Mouse (Mus musculus) gastrocnemius, postnatal 25 days (tissue): ENCODE measurements around the gene Cnn1. TPM values are rescaled to one million over a fixed set of nuclear protein-coding genes. Genes with fewer than 3 reads are reported as not detected.
"Not testable (repeated sequence)": the region's sequence is repeated elsewhere in the genome, so short reads cannot be mapped to it uniquely, and the experiment has no call there.

Source experiments
- DNase-seq: peaks from one replicate; pipeline ENCODE4 v3.0.0; 2022
- total RNA-seq, 2 experiments: library from RNA; stranded (reverse); gene quantifications; 1 replicate in 1 of 2; 2 replicates in 1 of 2; pipeline ENCODE4 v1.2.3; 2021

Gene Cnn1
- total RNA-seq, 2 experiments from 2014 or later, result 4.2 to 8.1 TPM

- DNase-seq, result not testable (repeated sequence)
Measured at GRCm38 (mm10) chr9:22075778-22076177, 23.2 kb upstream of the Cnn1 start.

- DNase-seq, result no peak
Measured at GRCm38 (mm10) chr9:22076223-22076622, 22.8 kb upstream of the Cnn1 start.

- no peak for DNase-seq
Measured at GRCm38 (mm10) chr9:22084667-22085021, 14.4 kb upstream of the Cnn1 start.

GRCm38 (mm10) chr9:22085022-22085834 is 13.8 kb upstream of the Cnn1 start, which contains the start of gene Ecsit:
Ecsit (minus strand) TSS chr9:22085438.
- peak; percentile 95 for DNase-seq

- DNase-seq, result no peak
Measured at GRCm38 (mm10) chr9:22086012-22086411, 13.0 kb upstream of the Cnn1 start.

GRCm38 (mm10) chr9:22087034-22087618 is 11.9 kb upstream of the Cnn1 start:
- no peak for DNase-seq

GRCm38 (mm10) chr9:22089281-22089680 is 9.7 kb upstream of the Cnn1 start:
- DNase-seq, result no peak

- DNase-seq, result no peak
Measured at GRCm38 (mm10) chr9:22089986-22090385, 9.0 kb upstream of the Cnn1 start.

GRCm38 (mm10) chr9:22092746-22093145 is 6.3 kb upstream of the Cnn1 start:
- DNase-seq, result no peak

- peak; percentile 74 for DNase-seq
Measured at GRCm38 (mm10) chr9:22095854-22096307, 3.1 kb upstream of the Cnn1 start.

GRCm38 (mm10) chr9:22099922-22100321 is 906 bp downstream of the Cnn1 start:
- no peak for DNase-seq

GRCm38 (mm10) chr9:22108194-22108593 is 9.2 kb downstream of the Cnn1 start:
- no peak for DNase-seq

- DNase-seq, result no peak
Measured at GRCm38 (mm10) chr9:22115635-22116034, 16.6 kb downstream of the Cnn1 start.

- DNase-seq, result no peak
Measured at GRCm38 (mm10) chr9:22116086-22116485, 17.1 kb downstream of the Cnn1 start.

GRCm38 (mm10) chr9:22116740-22117426 is 17.9 kb downstream of the Cnn1 start, which contains the start of gene Elof1:
Elof1 (minus strand) TSS chr9:22117172.
- DNase-seq, result peak; percentile 88

- no peak for DNase-seq
Measured at GRCm38 (mm10) chr9:22117754-22118456, 18.9 kb downstream of the Cnn1 start.

GRCm38 (mm10) chr9:22119543-22119942 is 20.5 kb downstream of the Cnn1 start:
- DNase-seq, result no peak

GRCm38 (mm10) chr9:22121545-22121944 is 22.5 kb downstream of the Cnn1 start:
- DNase-seq, result no peak

- no peak for DNase-seq
Measured at GRCm38 (mm10) chr9:22122005-22122404, 23.0 kb downstream of the Cnn1 start.

GRCm38 (mm10) chr9:22123069-22123609 is 24.1 kb downstream of the Cnn1 start:
- no peak for DNase-seq

GRCm38 (mm10) chr9:22124169-22124568 is 25.2 kb downstream of the Cnn1 start:
- DNase-seq, result no peak
